Mouse (Mus musculus): ENCODE results near the gene Abtb1.

Gene Abtb1

GRCm38 (mm10) chr6:88828206-88829009 is 13.4 kb downstream of the Abtb1 start:
- DNase-seq, result no peak

DNA sequence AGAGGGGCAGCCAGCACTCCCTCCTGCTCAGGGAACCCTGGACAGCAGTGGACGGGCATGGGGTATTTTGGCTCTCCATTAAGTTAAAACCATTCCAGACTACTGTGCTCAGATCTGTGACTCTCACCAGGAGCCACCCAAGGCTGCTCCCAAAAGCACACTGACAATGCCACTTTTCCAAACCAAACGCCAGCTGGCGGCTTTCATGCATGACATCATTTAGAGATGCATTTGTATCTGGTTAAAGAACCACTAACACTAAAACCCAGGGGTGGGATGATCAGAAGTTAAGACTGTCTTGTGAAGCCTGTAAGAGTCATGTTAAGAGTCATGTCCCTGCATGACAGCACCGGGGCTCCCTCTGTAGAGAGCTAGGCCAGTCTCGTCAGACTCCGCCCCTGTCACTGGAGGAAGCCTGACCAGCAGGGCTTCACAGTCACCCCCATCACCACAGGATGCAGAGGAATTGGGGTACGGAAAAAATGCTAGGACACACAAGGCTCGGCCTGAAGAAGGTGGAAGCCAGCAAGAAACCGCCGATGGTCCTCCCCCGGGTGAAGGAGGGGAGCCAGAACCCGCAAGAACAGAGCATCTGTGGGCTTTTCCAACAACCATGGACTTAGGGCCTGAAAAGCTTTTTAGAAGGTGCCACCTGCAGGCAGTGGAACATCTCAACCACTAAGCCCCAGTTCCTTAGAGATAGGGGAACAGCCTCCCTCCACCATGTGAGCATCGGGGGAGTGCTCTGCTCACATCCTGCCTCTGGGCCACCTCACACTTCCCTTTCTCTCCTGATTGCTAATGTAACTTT is 14.2 kb downstream of the Abtb1 start:
- peak in 1 of 2 experiments; percentile 66 for DNase-seq

GRCm38 (mm10) chr6:88826965-88827364 is 14.8 kb downstream of the Abtb1 start:
- peak; percentile 70 to 71 for DNase-seq

- DNase-seq, result peak; percentile 84 to 88
Measured at GRCm38 (mm10) chr6:88826545-88826944, 15.2 kb downstream of the Abtb1 start.

GRCm38 (mm10) chr6:88826088-88826487 is 15.7 kb downstream of the Abtb1 start:
- DNase-seq, result no peak

GRCm38 (mm10) chr6:88824183-88824582 is 17.6 kb downstream of the Abtb1 start:
- DNase-seq, result peak; percentile 53 to 54

DNA sequence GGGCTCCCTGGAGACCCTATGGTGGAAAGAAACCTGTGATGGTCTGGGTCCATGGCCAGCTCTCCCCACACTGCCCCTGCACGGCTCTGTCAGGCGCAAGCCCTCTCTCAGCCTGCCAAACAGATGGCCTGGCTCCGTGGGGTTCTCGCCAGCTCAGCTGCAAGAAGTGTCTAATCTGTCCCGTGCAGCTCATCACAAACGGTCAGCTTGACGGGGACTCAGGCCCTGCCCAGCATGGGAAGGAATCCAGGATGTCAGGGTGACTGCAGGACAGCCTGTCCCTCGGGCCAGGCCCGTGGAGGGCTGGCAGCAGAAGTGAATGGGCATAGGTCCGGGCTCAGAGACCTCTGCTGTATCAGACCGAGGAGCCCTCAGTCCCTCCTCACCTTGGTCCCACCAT is 19.9 kb downstream of the Abtb1 start:
- DNase-seq, result peak; percentile 90 to 96

GRCm38 (mm10) chr6:88821294-88821693 is 20.5 kb downstream of the Abtb1 start:
- DNase-seq, result no peak

- no peak for DNase-seq
Measured at GRCm38 (mm10) chr6:88820853-88821252, 20.9 kb downstream of the Abtb1 start.

GRCm38 (mm10) chr6:88816913-88817312 is 24.9 kb downstream of the Abtb1 start:
- DNase-seq, result no peak

GRCm38 (mm10) chr6:88815489-88815888 is 26.3 kb downstream of the Abtb1 start:
- DNase-seq, result no peak

GRCm38 (mm10) chr6:88815036-88815435 is 26.7 kb downstream of the Abtb1 start:
- peak; percentile 60 to 72 for DNase-seq

- DNase-seq, result no peak
Measured at GRCm38 (mm10) chr6:88813832-88814231, 28.0 kb downstream of the Abtb1 start.

GRCm38 (mm10) chr6:88812886-88813285 is 28.9 kb downstream of the Abtb1 start:
- peak; percentile 68 to 80 for DNase-seq

DNA sequence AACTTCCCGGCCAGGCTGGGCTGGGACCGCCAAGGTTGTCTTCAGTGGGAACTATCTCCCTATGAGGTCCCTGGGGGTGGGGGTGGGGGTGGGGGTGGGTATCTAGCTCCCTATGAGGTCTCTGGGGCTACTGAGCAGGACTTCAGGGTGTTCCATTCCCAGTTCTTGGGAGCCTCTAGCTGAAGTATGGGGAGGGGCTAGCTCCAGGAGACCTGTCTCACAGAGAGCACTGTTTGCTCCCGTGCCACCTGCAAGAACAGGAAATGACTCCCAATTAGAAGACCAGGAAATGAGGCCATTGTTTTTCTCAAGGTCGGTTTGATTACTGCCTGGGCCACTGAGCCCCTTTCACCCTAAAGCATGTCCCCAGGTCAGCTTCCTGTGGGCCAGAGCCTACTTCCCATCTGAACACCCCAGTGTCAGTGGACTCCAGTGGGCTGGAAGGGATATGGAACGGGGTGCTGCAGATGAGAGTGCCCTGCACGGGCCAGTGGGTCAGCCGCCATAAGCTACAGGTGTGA is 29.8 kb downstream of the Abtb1 start:
- no peak for DNase-seq

DNA sequence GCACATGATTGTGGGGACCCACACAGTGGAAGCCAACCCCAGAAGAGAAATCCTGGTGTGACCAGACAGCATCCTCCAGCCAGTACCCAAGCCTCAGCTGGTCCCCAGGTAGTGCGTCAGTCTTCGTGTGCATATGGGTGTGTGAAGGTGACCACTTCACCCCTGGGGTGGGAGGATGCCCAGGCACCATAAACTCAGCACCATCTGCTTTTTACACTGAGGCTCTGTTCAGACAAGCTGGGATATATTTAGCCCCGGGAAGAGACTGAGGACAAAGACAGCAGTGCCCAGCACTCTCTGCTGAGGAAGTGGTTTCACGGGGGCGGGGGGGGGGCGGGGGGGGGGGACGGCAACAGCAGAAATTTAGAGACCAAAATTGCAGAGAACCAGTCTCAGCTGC is 30.4 kb downstream of the Abtb1 start:
- DNase-seq, result no peak

- DNase-seq, result no peak
Measured at GRCm38 (mm10) chr6:88810291-88810690, 31.5 kb downstream of the Abtb1 start.

DNA sequence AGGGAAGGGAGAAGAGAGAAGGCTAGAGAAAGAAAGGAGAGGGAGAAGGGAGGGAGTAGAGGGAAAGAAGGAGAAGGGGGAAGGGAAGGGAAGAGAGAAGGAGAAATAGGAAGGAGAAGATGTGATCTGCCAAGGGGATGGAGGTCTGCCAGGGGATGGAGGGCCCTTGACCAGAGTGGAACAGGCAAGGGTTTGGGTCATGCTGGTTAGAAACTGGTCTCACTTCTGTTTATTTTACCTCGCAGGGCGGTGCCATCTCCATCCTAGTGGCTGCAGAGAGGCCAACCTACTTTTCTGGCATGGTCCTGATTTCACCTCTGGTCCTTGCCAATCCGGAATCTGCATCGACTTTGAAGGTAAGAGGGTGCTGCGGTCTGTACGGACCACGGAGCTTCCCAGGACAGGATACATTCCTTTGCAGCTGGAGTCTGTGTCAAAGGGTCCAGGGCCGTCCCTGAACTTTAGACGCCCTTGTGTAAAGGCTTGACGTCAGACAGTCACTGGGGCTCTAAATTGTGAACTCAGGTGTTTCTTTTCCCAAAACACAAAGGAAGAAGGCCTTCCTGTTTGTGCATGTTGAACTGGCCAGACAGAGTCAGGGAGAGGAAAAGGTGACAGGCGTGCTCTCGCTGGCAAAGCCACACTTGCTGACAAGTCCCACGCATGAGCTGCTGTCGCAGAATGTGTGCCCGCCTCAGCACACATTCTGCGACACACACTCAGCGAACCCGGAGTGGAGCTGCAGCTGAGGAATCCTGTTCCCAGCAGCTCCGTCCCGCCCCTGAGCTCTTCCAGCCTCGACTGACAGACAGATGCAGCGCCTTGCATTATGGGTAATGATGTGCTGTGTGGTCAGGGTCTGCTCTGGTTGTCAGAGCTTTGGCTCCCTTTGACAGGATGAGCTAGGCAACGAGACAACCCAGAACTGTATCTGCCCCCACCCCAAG is 32.4 kb downstream of the Abtb1 start:
- DNase-seq, result no peak

DNA sequence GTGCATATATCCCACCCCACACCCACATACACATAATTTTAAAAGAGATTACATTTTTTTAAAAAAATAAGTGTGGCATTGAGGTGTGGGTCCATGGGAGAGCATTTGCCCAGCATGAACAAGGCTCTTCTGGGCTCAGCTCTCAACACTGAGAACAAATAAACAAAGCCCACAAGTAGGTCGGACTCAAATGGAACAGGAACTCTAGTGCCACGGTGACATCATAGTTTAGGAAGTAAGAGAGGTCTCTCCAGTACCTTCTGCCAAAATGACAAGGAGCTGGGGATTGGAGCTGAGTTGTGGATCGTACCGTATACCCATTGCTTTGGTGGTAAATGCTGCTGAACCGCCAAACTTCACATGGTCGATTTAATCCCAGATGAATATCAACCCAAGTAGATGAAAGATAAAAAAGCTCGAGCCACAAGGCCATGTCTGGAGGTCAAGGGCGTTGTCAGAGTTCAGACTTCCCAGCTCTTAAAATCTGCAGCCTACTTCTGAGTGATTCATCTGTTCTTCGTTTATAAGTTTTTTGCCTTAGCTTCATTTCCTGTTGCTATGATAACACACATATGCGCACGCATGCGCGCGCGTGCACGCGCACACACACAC is 36.7 kb downstream of the Abtb1 start:
- no peak for DNase-seq

DNA sequence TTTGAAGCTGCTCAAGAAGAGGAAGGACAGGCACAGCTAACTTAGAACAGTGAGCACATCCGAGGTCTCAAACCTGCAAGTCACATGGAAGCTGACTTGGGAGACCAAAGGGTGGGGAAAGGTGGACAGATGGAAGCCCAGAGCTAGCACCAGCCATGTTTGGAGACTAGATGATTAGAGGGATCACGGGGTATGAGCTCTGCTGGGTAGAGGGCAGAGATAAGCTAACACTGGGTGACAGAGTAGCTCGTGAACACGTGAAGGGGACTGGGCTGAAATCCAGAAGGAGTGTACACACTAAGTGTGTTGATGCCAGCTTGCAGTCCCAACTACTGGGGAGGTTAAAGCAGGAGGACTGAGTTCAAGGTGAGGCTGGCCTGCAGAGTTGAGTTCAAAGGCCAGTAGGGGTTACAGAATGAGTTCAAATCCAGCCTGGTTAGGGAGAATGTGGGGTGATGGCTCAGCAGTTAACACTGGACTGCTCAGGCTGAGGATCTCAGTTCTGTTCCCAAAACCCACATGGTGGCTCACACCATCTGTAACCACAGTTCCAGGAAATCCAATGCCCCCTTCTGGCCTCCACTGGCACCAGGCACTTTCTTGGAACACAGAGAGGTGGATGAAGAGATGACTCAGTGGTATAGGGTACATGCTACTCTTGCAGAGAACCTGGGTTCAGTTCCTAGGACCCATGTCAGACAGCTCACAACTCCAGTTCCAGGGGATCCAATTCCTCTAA is 37.7 kb downstream of the Abtb1 start:
- no peak for DNase-seq

GRCm38 (mm10) chr6:88803051-88803450 is 38.7 kb downstream of the Abtb1 start:
- no peak for DNase-seq
